Mouse (Mus musculus) cerebellum, adult 9-10 months (tissue): ENCODE measurements at regions not wholly inside any gene's neighbourhood (a gene's known extent, or its start where the extent isn't known, plus 50 kb on each side); places are given as distances from the start of the nearest gene placed in this dataset.
A peak's percentile ranks its signal among the peaks of the same experiment; 100 is the strongest.

Source experiments
- DNase-seq: peaks from one replicate; pipeline ENCODE4 v3.0.0; 2022

GRCm38 (mm10) chr2:117924877-117925276 is 186.8 kb upstream of the Thbs1 start:
- no peak for DNase-seq

GRCm38 (mm10) chr2:117925412-117925811 is 186.3 kb upstream of the Thbs1 start:
- no peak for DNase-seq

- no peak for DNase-seq
Observed at GRCm38 (mm10) chr2:117928062-117928461, 183.6 kb upstream of the Thbs1 start.

- no peak for DNase-seq
Observed at GRCm38 (mm10) chr2:117929586-117929985, 182.1 kb upstream of the Thbs1 start.

GRCm38 (mm10) chr2:117930895-117931537 is 180.7 kb upstream of the Thbs1 start:
- DNase-seq = no peak

- no peak for DNase-seq
Observed at GRCm38 (mm10) chr2:117936590-117936989, 175.1 kb upstream of the Thbs1 start.

- no peak for DNase-seq
Observed at GRCm38 (mm10) chr2:117938283-117939049, 173.2 kb upstream of the Thbs1 start.

GRCm38 (mm10) chr2:117941517-117942096 is 170.1 kb upstream of the Thbs1 start:
- DNase-seq = no peak

- peak; percentile 6 for DNase-seq
Observed at GRCm38 (mm10) chr2:117943666-117944065, 168.0 kb upstream of the Thbs1 start.

GRCm38 (mm10) chr2:117944325-117944724 is 167.4 kb upstream of the Thbs1 start:
- no peak for DNase-seq

GRCm38 (mm10) chr2:117944942-117945341 is 166.7 kb upstream of the Thbs1 start:
- no peak for DNase-seq

- no peak for DNase-seq
Observed at GRCm38 (mm10) chr2:117950431-117951336, 161.0 kb upstream of the Thbs1 start.

- DNase-seq = no peak
Observed at GRCm38 (mm10) chr2:117951337-117951718, 160.3 kb upstream of the Thbs1 start.

GRCm38 (mm10) chr2:117958737-117959136 is 152.9 kb upstream of the Thbs1 start:
- DNase-seq = no peak

GRCm38 (mm10) chr2:117959440-117959839 is 152.2 kb upstream of the Thbs1 start:
- no peak for DNase-seq

GRCm38 (mm10) chr2:117962531-117962930 is 149.1 kb upstream of the Thbs1 start:
- no peak for DNase-seq

GRCm38 (mm10) chr2:117963526-117963925 is 148.2 kb upstream of the Thbs1 start:
- no peak for DNase-seq

- DNase-seq = no peak
Observed at GRCm38 (mm10) chr2:117965758-117966157, 145.9 kb upstream of the Thbs1 start.

- DNase-seq = no peak
Observed at GRCm38 (mm10) chr2:117968731-117969130, 142.9 kb upstream of the Thbs1 start.

GRCm38 (mm10) chr2:117970631-117971030 is 141.0 kb upstream of the Thbs1 start:
- no peak for DNase-seq

GRCm38 (mm10) chr2:117977033-117977432 is 134.6 kb upstream of the Thbs1 start:
- no peak for DNase-seq

GRCm38 (mm10) chr2:117980856-117981255 is 130.8 kb upstream of the Thbs1 start:
- DNase-seq = no peak

GRCm38 (mm10) chr2:117984569-117984968 is 127.1 kb upstream of the Thbs1 start:
- DNase-seq = no peak
